Mouse (Mus musculus) brown adipose tissue, adult 24 weeks (tissue): Measurements from ENCODE around the gene Dusp3. TPM values are rescaled to one million over a fixed set of nuclear protein-coding genes. Genes with fewer than 3 reads are reported as not detected.
A peak's percentile ranks its signal among the peaks of the same experiment; 100 is the strongest.

ENCODE experiments used
- H3K27ac ChIP-seq: fragments of 200-500 bp; replicated peaks from 2 replicates; pipeline ENCODE4 v1.5.1; 2012; ENCODE audit warnings: low read depth, mild to moderate bottlenecking, low read length
- H3K4me1 ChIP-seq: fragments of 200-500 bp; 2 replicates; pipeline ENCODE4 v1.6.1; 2012; ENCODE audit warnings: low read length, mixed read lengths; ENCODE audit not compliant: control insufficient read depth, insufficient read depth, insufficient read length
- H3K4me3 ChIP-seq: fragments of 200-500 bp; 2 replicates; pipeline ENCODE4 v1.5.1; 2012; ENCODE audit warnings: low read depth, mild to moderate bottlenecking, low read length, moderate library complexity; ENCODE audit not compliant: insufficient read depth
- polyA plus RNA-seq: library from polyadenylated mRNA; stranded (reverse); fragments of >200 nt; gene quantifications from 2 replicates; pipeline ENCODE4 v1.2.4, GENCODE M21; 2012; ENCODE audit not compliant: missing spikeins, insufficient read depth, insufficient read length

Gene Dusp3
- polyA plus RNA-seq, 1 experiment: 66.5 TPM

- peaks cover 9% of the 10 kb centered on the region; the same call in 1 of the 2 replicates for H3K4me1 ChIP-seq
- no peak overlapping the region for H3K27ac ChIP-seq
- no peak overlapping the region for H3K4me3 ChIP-seq
These were observed 11.9 kb downstream of the Dusp3 start for GRCm38 (mm10) chr11:101974923-101975322.

GRCm38 (mm10) chr11:101974181-101974580, 12.6 kb downstream of the Dusp3 start:
- H3K27ac ChIP-seq: no peak overlapping the region
- peaks cover 9% of the 10 kb centered on the region; the same call in 1 of the 2 replicates for H3K4me1 ChIP-seq
- H3K4me3 ChIP-seq: no peak overlapping the region

GRCm38 (mm10) chr11:101973496-101973895, 13.3 kb downstream of the Dusp3 start:
- no peak overlapping the region for H3K27ac ChIP-seq
- H3K4me1 ChIP-seq: peaks cover 9% of the 10 kb centered on the region; the same call in 1 of the 2 replicates
- no peak overlapping the region for H3K4me3 ChIP-seq

- no peak overlapping the region for H3K4me3 ChIP-seq
- H3K4me1 ChIP-seq: peaks cover 9% of the 10 kb centered on the region
- peak overlapping the region; percentile 25 for H3K27ac ChIP-seq
These were observed 14.2 kb downstream of the Dusp3 start for GRCm38 (mm10) chr11:101972651-101973050.

GRCm38 (mm10) chr11:101972097-101972496, 14.7 kb downstream of the Dusp3 start:
- Histone ChIP-seq H3K27ac (peak overlapping the region; percentile 25), H3K4me1 (peaks cover 9% of the 10 kb centered on the region), H3K4me3 (no peak overlapping the region)

GRCm38 (mm10) chr11:101971410-101971809, 15.4 kb downstream of the Dusp3 start:
- Histone ChIP-seq H3K4me1 (peaks cover 9% of the 10 kb centered on the region), H3K4me3 (no peak overlapping the region), H3K27ac (no peak overlapping the region)

- H3K27ac ChIP-seq: no peak overlapping the region
- H3K4me3 ChIP-seq: no peak overlapping the region
- H3K4me1 ChIP-seq: peaks cover 9% of the 10 kb centered on the region
These were observed 17.0 kb downstream of the Dusp3 start for GRCm38 (mm10) chr11:101969835-101970234.

GRCm38 (mm10) chr11:101968791-101969190, 18.0 kb downstream of the Dusp3 start:
- Histone ChIP-seq H3K4me1 (peaks cover 9% of the 10 kb centered on the region), H3K27ac (no peak overlapping the region), H3K4me3 (no peak overlapping the region)

- Histone ChIP-seq H3K4me1 (peaks cover 6% of the 10 kb centered on the region), H3K4me3 (no peak overlapping the region), H3K27ac (no peak overlapping the region)
These were observed 18.5 kb downstream of the Dusp3 start for GRCm38 (mm10) chr11:101968311-101968710.

- no peak within 1 kb of the TSS for H3K4me3 ChIP-seq
- no peak within 1 kb of the TSS for H3K27ac ChIP-seq
- peaks cover 4% of the 10 kb centered on the region for H3K4me1 ChIP-seq
These were observed 19.7 kb downstream of the Dusp3 start, which contains the start of gene Sost for GRCm38 (mm10) chr11:101966965-101967614. Gene Sost, minus strand, starts transcription at chr11:101967015.

GRCm38 (mm10) chr11:101965553-101965952, 21.3 kb downstream of the Dusp3 start:
- Histone ChIP-seq H3K4me1 (no peaks in the 10 kb centered on the region; the same call in 1 of the 2 replicates), H3K27ac (no peak overlapping the region), H3K4me3 (no peak overlapping the region)

GRCm38 (mm10) chr11:101964647-101965046, 22.2 kb downstream of the Dusp3 start:
- H3K4me1 ChIP-seq: no peaks in the 10 kb centered on the region; the same call in 1 of the 2 replicates
- H3K4me3 ChIP-seq: no peak overlapping the region
- no peak overlapping the region for H3K27ac ChIP-seq

- H3K4me3 ChIP-seq: peak overlapping the region; percentile 46
- H3K27ac ChIP-seq: no peak overlapping the region
- H3K4me1 ChIP-seq: no peaks in the 10 kb centered on the region; the same call in 1 of the 2 replicates
These were observed 23.1 kb downstream of the Dusp3 start for GRCm38 (mm10) chr11:101963473-101964291.

GRCm38 (mm10) chr11:101963043-101963442, 23.8 kb downstream of the Dusp3 start:
- Histone ChIP-seq H3K27ac (no peak overlapping the region), H3K4me3 (no peak overlapping the region), H3K4me1 (no peaks in the 10 kb centered on the region; the same call in 1 of the 2 replicates)

- H3K4me3 ChIP-seq: no peak overlapping the region
- H3K27ac ChIP-seq: no peak overlapping the region
- H3K4me1 ChIP-seq: peaks cover 4% of the 10 kb centered on the region; the same call in 1 of the 2 replicates
These were observed 29.3 kb downstream of the Dusp3 start for GRCm38 (mm10) chr11:101957476-101957875.
